Mouse (Mus musculus) retina, embryonic 14.5 days (tissue): ENCODE measurements at regions not wholly inside any gene's neighbourhood (a gene's known extent, or its start where the extent isn't known, plus 50 kb on each side); places are given as distances from the start of the nearest gene placed in this dataset.

Experiments used
- DNase-seq: peaks from one replicate; pipeline ENCODE4 v3.0.0-alpha.2; 2015; ENCODE audit warnings: low spot score

- DNase-seq = peak; percentile 60
Observed at GRCm38 (mm10) chrX:145672776-145673175, 167.8 kb upstream of the Amot start.

GRCm38 (mm10) chrX:145651647-145652046 is 146.7 kb upstream of the Amot start:
- DNase-seq = no peak

GRCm38 (mm10) chrX:145619649-145620048 is 114.7 kb upstream of the Amot start:
- DNase-seq = no peak

- no peak for DNase-seq
Observed at GRCm38 (mm10) chrX:145602085-145602484, 97.1 kb upstream of the Amot start.

- DNase-seq = no peak
Observed at GRCm38 (mm10) chrX:145590733-145591132, 85.8 kb upstream of the Amot start.

GRCm38 (mm10) chrX:145567528-145567927 is 62.5 kb upstream of the Amot start:
- no peak for DNase-seq

GRCm38 (mm10) chrX:145567073-145567472 is 62.1 kb upstream of the Amot start:
- DNase-seq = no peak

GRCm38 (mm10) chrX:145558881-145559280 is 53.9 kb upstream of the Amot start:
- no peak for DNase-seq
